Mouse (Mus musculus): ENCODE results near the gene Cd300lg.

- TF ChIP-seq CHD2 (IDR thresholded peaks at IDR 0.05; ENCODE audit: low read depth, low read length) (no peak), MAFK (IDR thresholded peaks at IDR 0.05; ENCODE audit: insufficient read depth, low read depth, low read length) (no peak), HCFC1 (IDR thresholded peaks at IDR 0.05; ENCODE audit: borderline replicate concordance, insufficient read depth, low read length) (no peak), ZNF384 (IDR thresholded peaks at IDR 0.05; ENCODE audit: low read depth, low read length) (no peak), ZC3H11A (IDR thresholded peaks at IDR 0.05; ENCODE audit: borderline replicate concordance, low read depth, low read length) (no peak)
Measured at GRCm38 (mm10) chr11:102053847-102054246, 12.5 kb downstream of the Cd300lg start.
